Mouse (Mus musculus) erythroblast, embryonic 14.5 days (primary cell): ENCODE measurements around the gene Sec14l5.

Experiments
- GATA1 ChIP-seq: IDR thresholded peaks from 2 replicates; pipeline ENCODE4 v1.6.1; 2012; ENCODE audit warnings: low read length, inconsistent platforms, mixed read lengths
- TAL1 ChIP-seq: IDR thresholded peaks from 3 replicates; pipeline ENCODE4 v1.6.1; 2012; ENCODE audit warnings: low read length, inconsistent platforms, mixed read lengths

DNA sequence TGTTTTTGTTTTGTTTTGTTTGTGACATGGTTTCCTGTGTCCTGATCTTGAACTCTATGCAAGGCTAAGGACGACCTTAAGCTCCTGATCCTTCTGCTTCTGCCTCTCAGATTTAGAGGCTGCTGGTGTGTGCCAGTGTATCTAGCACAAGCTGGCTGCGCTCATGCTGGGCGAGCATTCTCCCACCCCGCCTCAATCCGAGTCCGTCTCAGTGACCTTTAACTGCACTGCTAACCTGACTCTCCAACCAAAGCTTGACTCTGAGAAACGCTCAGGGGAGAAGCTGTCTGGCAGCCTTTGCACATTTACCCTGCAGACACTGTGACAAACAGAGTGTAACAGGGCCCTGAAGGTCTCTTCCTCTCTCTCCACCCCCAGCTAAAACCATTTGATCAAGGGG lies 38.8 kb downstream of the Sec14l5 start:
- TF ChIP-seq GATA1 = no peak
- TF ChIP-seq TAL1 = no peak
